Mouse (Mus musculus): ENCODE results near the gene Phf5a.
A peak's percentile ranks its signal among the peaks of the same experiment; 100 is the strongest.

The Phf5a gene

DNA sequence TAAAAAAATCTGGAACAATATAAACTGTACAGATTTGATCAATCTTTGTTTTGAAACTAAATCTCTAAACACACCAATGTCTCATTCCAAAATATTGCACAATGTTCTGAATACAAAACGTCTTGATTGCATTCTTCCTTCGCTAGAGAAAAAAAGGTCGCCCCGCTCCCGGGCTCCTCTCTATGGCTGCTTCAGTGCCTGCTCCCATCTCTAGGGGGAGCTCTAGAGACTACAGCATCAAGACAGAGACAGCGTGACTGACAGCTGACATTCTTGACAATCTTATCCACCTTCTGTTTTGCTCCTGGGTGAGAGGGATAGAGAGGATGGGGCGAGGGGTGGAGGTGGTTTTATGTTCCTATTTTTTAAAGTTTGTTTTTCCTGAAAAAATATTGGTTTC lies 23.4 kb downstream of the Phf5a start:
- peak; percentile 77 for DNase-seq (ENCODE audit: low spot score)

DNA sequence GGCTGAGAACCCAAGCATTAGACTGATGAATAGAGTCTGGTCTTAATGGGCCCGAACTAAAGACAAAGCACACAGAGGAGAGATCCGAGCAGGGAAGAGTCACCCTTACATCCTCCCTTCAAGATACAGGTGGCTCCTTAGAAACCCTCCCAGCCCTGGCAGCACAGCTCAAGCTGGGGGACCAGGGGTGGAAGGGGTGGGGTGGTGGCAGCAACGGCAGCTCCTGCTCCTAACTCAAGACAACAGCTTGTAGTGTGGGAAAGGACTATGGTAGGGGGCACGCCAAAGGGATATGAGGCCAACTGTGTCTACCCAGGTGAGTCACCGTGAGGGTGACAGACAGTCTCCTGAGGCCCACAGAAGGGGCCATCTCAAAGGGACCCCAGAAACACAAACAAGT lies 23.9 kb downstream of the Phf5a start:
- no peak for DNase-seq (ENCODE audit: low spot score)

- DNase-seq (ENCODE audit: low spot score), result no peak
These were observed 24.6 kb downstream of the Phf5a start for GRCm38 (mm10) chr15:81847161-81847560.

DNA sequence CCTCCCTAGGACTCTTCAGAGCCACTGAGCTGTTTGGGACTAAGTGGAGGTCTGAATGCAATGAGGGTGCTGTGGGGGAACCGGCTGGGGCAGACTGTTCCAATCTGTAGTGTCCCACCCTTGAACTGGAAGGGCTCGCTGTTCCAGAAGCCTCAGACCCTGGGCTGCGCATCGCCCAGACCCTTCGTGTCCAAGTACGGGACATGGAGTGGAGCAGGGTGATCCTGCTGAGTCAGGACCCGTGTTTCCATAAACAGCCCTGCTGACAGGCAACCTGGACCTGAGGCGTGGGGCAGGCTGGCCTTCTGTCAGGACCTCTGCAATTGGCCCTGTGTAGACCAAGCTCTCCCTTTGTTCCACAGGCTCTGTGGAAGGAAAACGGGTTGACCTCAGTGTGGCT lies 25.0 kb downstream of the Phf5a start:
- DNase-seq (ENCODE audit: low spot score), result no peak

GRCm38 (mm10) chr15:81845724-81846123 lies 26.0 kb downstream of the Phf5a start:
- DNase-seq (ENCODE audit: low spot score), result no peak

- no peak for DNase-seq (ENCODE audit: low spot score)
These were observed 26.6 kb downstream of the Phf5a start for GRCm38 (mm10) chr15:81845033-81845625.

DNA sequence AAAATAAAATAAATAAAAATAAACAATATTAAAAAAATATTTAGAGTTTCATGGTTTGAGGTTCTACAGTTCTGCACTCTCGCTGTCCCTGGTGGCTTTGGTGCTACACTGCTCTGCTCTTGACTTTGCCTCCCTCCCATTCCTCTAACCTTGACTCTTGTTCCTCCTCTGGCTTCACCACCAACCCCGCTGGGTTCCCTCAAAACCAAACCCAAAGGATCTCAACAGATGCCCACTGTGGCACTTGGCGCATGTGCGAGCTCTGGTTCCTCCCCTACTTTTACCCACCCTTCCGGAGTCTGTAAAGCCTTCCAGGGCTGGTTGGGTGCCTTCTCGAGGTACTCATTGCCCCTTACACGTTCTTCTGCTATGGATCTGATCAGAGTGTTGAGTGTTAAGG lies 29.4 kb downstream of the Phf5a start:
- no peak for DNase-seq (ENCODE audit: low spot score)

- no peak for DNase-seq (ENCODE audit: low spot score)
These were observed 31.4 kb downstream of the Phf5a start for GRCm38 (mm10) chr15:81840306-81840705.

DNA sequence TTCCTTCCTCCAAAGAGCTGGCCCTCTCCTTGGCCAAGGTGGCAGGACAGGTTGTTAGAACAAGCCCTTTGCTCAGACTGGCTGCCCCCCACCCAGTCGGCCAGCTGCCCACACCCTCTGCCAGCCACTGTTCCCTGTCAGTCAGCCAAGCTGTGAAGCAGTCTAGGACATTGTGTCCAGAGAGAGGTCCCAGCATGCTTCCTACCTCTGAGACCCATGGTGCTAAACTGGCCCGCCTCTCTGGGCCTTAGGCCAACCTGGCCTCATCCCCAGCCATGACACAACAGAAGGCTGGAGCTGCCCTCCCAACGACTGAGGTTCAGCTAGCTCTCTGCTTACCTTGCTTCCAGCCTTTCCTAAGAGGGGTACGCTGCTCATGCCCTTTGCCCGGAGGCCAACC lies 32.1 kb downstream of the Phf5a start:
- DNase-seq (ENCODE audit: low spot score), result no peak

DNA sequence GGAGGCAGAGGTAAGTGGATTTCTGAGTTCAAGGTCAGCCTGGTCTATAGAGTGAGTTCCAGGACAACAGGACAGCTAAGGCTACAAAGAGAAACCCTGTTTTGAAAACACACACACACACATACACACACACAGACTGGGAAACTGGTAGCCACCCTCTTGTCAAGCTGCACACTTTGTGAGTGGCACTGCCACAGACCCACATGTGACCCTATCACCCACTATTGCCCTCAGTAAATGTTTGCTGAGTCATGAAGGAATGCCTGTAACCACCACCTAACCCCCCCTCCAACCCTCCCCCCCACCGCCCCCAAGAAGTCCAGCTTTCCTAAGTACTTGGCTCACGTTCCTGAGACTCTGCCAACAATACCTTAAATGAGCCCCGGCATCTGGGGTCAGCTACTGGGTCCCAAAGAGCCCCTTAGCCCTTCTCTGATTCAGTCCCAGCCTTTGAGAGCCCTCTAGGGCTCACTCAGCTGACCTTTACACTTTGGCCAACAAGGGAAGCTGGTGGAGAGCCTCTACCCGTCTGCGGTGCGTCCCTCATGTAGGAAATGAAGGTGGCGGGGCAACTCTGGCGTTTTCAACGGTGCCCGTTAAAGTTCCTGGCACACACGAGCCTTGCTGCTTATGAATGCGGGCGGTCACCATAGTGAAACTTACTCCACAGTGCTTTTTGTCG lies 33.0 kb downstream of the Phf5a start:
- DNase-seq (ENCODE audit: low spot score), result no peak

- DNase-seq (ENCODE audit: low spot score), result no peak
These were observed 34.5 kb downstream of the Phf5a start for GRCm38 (mm10) chr15:81836966-81837920.

DNA sequence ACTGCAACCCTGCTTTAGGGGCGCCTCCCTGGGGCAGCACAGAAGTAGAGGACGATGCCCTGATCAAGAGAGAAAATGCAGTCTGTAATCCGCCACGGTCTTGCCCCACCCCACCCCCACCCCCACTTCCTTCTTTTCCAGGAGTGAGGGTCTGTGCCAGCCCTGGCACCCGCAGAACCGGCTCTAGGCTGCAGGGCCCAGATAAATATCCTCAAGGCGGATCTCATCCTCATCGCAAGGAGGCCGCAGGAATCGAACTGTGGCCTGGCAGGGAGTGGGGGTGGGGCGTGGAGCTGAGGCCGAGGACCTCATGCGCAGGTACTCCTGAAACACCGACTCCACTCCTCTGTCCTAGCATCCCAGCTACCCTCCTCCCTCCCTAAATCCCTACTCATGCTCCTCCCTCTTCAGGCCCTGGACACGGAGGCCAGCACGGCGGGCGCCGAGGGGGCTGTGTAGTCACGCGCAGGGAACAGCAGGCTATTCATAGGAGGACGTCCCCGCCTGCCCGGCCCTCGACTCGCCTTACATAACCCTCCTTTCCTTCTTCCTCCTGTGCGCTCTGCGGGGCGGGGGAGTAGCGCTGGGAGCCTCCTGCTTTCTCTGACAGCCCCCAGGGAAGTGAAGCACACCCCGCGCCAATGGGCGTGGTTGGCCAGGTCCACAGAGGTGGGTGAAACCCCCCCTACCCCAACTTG lies 35.4 kb downstream of the Phf5a start:
- DNase-seq (ENCODE audit: low spot score), result peak; percentile 61

GRCm38 (mm10) chr15:81835007-81835880 lies 36.5 kb downstream of the Phf5a start:
- DNase-seq (ENCODE audit: low spot score), result no peak

DNA sequence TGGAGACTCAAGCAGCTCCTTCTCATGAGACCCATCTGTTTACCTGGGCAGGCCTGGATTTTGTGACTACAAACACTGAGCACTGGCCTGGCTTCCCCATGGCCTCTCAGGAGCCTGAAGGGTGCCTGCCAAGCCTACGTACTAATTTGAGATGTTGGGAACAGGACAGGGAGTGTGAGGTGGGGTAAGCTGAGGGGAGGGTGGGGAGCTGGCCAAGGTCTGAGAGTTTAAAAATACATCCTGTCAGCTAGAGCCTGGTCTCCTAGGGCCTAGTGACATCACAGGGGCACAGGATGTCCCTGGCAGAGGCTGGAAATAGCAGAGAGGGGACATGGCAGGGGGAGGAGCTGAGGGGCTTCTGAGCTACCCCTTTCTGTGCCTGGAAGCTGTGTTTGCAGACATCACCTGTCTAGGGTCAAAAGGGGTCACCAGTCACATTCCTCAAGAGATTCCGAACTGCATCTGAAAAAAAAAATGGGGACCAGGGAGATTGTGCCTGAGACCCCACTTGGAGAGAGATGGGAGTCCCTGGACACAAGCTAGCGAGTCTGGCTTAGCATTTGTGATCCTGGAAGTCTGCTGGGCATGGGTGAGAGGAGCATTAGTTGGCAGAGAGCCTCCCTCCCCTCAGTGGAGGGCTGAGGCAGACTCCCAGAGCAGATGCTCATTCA lies 37.4 kb downstream of the Phf5a start:
- DNase-seq (ENCODE audit: low spot score), result no peak

DNA sequence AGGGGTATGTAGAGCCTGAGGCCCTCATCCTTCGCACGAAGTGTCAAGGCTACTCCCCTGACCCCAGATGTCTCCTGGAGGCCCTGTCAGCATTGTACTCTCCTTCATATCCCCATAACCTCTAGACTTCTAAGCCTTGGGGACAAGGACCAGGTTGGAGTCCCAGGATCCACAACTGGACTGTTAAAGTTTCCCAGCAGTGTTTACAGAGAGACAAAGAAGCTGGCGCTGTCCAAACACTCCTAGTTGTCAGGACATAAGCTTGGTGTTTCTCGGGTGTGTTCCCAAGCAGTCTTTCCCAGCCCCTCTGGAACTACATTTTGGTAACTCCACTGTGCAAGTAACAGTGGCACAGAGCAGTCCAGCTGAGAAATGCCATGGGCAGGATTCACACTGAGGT lies 38.2 kb downstream of the Phf5a start:
- no peak for DNase-seq (ENCODE audit: low spot score)

GRCm38 (mm10) chr15:81832219-81832618 lies 39.5 kb downstream of the Phf5a start:
- no peak for DNase-seq (ENCODE audit: low spot score)

- peak; percentile 97 for DNase-seq (ENCODE audit: low spot score)
These were observed 40.4 kb downstream of the Phf5a start for GRCm38 (mm10) chr15:81831136-81831825.

DNA sequence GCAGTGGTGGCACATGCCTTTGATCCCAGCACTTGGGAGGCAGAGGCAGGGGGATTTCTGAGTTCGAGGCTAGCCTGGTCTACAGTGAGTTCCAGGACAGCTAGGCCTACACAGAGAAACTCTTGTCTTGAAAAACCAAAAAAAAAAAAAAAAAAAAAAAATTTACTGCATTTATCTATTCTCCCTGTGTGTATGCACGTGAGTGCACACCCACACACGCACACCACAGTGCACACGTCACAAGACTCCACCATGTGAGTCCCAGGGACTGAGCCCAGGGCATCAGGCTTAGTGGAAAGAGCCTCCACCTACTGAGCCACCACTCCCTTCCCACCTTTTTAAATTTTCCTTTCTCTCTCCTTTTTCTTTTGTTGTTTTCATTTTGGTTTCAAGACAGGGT lies 41.2 kb downstream of the Phf5a start:
- no peak for DNase-seq (ENCODE audit: low spot score)

- DNase-seq (ENCODE audit: low spot score), result no peak
These were observed 42.5 kb downstream of the Phf5a start for GRCm38 (mm10) chr15:81829208-81829580.

Measured in retina, embryonic 14.5 days (tissue).